Mouse (Mus musculus) limb, embryonic 15.5 days (tissue): Measurements from ENCODE around the gene Mcl1. TPM values are rescaled to one million over a fixed set of nuclear protein-coding genes. Genes with fewer than 3 reads are reported as not detected.
"Not testable (repeated sequence)": the region's sequence is repeated elsewhere in the genome, so short reads cannot be mapped to it uniquely, and the experiment has no call there.

Experiments
- ATAC-seq: fragments of 200-750 bp; cut with Nextera tagmentation; 2 replicates; pipeline ENCODE4 v1.8.0; 2017; ENCODE audit warnings: low read depth, moderate TSS enrichment; ENCODE audit not compliant: insufficient number of reproducible peaks, low FRiP score, low TSS enrichment
- H3K27ac ChIP-seq: fragments of 300-500 bp; sonication (generic); 2 replicates; pipeline ENCODE4 v1.5.1; 2015; ENCODE audit warnings: moderate library complexity, mild to moderate bottlenecking, inconsistent platforms
- H3K27me3 ChIP-seq: fragments of 300-500 bp; sonication (generic); 2 replicates; pipeline ENCODE4 v1.6.1; 2015; ENCODE audit warnings: inconsistent platforms
- H3K36me3 ChIP-seq: fragments of 300-500 bp; sonication (generic); 2 replicates; pipeline ENCODE4 v1.6.1; 2015; ENCODE audit warnings: inconsistent platforms
- H3K4me1 ChIP-seq: fragments of 300-500 bp; sonication (generic); 2 replicates; pipeline ENCODE4 v1.6.1; 2015; ENCODE audit warnings: inconsistent platforms
- H3K4me2 ChIP-seq: fragments of 300-500 bp; sonication (generic); 2 replicates; pipeline ENCODE4 v1.6.1; 2015; ENCODE audit warnings: mild to moderate bottlenecking, inconsistent platforms
- H3K4me3 ChIP-seq: fragments of 300-500 bp; sonication (generic); 2 replicates; pipeline ENCODE4 v1.5.1; 2015; ENCODE audit warnings: mild to moderate bottlenecking, inconsistent platforms
- H3K9ac ChIP-seq: fragments of 300-500 bp; sonication (generic); 2 replicates; pipeline ENCODE4 v1.6.1; 2015; ENCODE audit warnings: inconsistent platforms
- H3K9me3 ChIP-seq: fragments of 300-500 bp; sonication (generic); 2 replicates; pipeline ENCODE4 v1.6.1; 2016; ENCODE audit warnings: inconsistent platforms
- WGBS: fragments of 180-500 bp; shearing (Covaris S2); methylation state at CpG from one replicate; pipeline ENCODE4 v1.1.7; 2015; 5-methylcytosine and 5-hydroxymethylcytosine counted together
- polyA plus RNA-seq: library from polyadenylated mRNA; unstranded; fragments of >200 nt; fragmentation: Nextera tagmentation; extraction: Ambion mirVana; gene quantifications from 2 replicates; pipeline ENCODE4 v1.2.1, GENCODE M21; 2015

The Mcl1 gene
- polyA plus RNA-seq, 1 experiment from 2014 or later: 46.1 TPM

DNA sequence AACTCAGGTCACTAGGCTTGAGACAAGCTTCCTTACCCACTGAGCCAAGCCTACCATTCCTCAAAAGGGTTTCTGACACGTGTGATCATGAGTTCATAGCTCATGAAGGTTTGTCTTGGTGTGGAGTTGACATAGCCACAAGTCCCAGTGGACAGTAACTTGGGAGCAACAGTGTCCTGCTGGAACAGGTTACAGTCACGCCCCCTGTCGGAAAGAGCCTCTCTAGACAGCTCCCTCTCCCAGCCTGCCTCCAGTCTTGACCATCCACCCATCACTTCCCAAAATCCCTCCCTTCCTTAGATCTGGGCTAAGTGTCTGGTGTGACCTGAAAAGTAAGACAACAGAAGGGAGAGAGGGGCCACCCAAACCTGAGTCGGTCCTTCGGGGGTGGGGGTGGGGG is 24.3 kb downstream of the Mcl1 start:
- Histone ChIP-seq H3K4me2 (no peak overlapping the region), H3K4me1 (peaks cover 60% of the 10 kb centered on the region), H3K27me3 (no peaks in the 10 kb centered on the region), H3K9ac (no peak overlapping the region), H3K4me3 (no peak overlapping the region), H3K9me3 (no peaks in the 10 kb centered on the region), H3K36me3 (peaks cover 10% of the 10 kb centered on the region; the same call in 1 of the 2 replicates), H3K27ac (no peak overlapping the region)
- WGBS: 57% methylated on average over 5 of the region's 5 CpGs
- no peak for ATAC-seq

GRCm38 (mm10) chr3:95684846-95685245 is 26.3 kb downstream of the Mcl1 start:
- peaks cover under 1% of the 10 kb centered on the region; the same call in 1 of the 2 replicates for H3K36me3 ChIP-seq
- no peak overlapping the region for H3K4me3 ChIP-seq
- no peak overlapping the region for H3K9ac ChIP-seq
- H3K27me3 ChIP-seq: no peaks in the 10 kb centered on the region
- H3K27ac ChIP-seq: no peak overlapping the region
- 41% methylated on average over 6 of the region's 8 CpGs for WGBS
- no peak for ATAC-seq
- H3K9me3 ChIP-seq: no peaks in the 10 kb centered on the region
- no peak overlapping the region for H3K4me2 ChIP-seq
- H3K4me1 ChIP-seq: peaks cover 78% of the 10 kb centered on the region

GRCm38 (mm10) chr3:95685301-95685700 is 26.7 kb downstream of the Mcl1 start:
- Histone ChIP-seq H3K4me1 (peaks cover 74% of the 10 kb centered on the region), H3K4me2 (no peak overlapping the region), H3K9ac (no peak overlapping the region), H3K36me3 (no peaks in the 10 kb centered on the region; the same call in 1 of the 2 replicates), H3K27ac (0 out of 2 replicates have a peak overlapping the region, but pooled peaks have one; percentile 91), H3K4me3 (no peak overlapping the region), H3K9me3 (no peaks in the 10 kb centered on the region), H3K27me3 (no peaks in the 10 kb centered on the region)
- 79% methylated on average over 4 of the region's 4 CpGs for WGBS
- ATAC-seq: no peak

- Histone ChIP-seq H3K27me3 (no peaks in the 10 kb centered on the region), H3K4me1 (peaks cover 70% of the 10 kb centered on the region), H3K4me2 (no peak overlapping the region), H3K27ac (peak overlapping the region; percentile 91; the same call in 1 of the 2 replicates), H3K36me3 (no peaks in the 10 kb centered on the region; the same call in 1 of the 2 replicates), H3K9me3 (no peaks in the 10 kb centered on the region), H3K4me3 (no peak overlapping the region), H3K9ac (no peak overlapping the region)
- no peak for ATAC-seq
- WGBS: 70% methylated on average over 2 of the region's 2 CpGs
Observed at GRCm38 (mm10) chr3:95685701-95686100, 27.1 kb downstream of the Mcl1 start.

- Histone ChIP-seq H3K4me2 (peak overlapping the region; percentile 93), H3K36me3 (no peaks in the 10 kb centered on the region; the same call in 1 of the 2 replicates), H3K4me1 (peaks cover 61% of the 10 kb centered on the region), H3K9me3 (no peaks in the 10 kb centered on the region), H3K27me3 (no peaks in the 10 kb centered on the region), H3K9ac (no peak overlapping the region), H3K27ac (peak overlapping the region; percentile 91), H3K4me3 (peak overlapping the region; percentile 48)
- 42% methylated on average over 8 of the region's 10 CpGs for WGBS
- ATAC-seq: 0 out of 2 replicates have a peak, but pooled peaks have one; percentile 21
Observed at GRCm38 (mm10) chr3:95686492-95687167, 28.0 kb downstream of the Mcl1 start.

DNA sequence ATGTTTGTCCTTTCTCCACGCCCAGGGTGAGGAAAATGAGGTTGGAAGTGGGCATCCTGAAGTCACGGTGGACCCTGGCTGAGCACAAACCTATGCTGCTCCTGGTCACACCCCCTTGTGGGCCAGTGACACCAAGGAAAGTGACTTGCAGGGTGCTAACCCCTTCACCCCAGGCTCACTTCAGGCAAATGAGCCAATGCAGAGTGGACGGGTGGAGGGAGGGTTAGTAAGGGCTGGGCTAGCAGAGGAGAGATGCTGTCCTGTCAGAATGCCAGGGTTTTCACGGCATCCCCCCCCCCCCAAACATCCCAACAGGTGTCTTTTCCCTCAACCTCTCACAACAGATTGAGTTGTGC is 28.6 kb downstream of the Mcl1 start:
- Histone ChIP-seq H3K4me2 (peak overlapping the region; percentile 93), H3K36me3 (no peaks in the 10 kb centered on the region), H3K4me3 (peak overlapping the region; percentile 48), H3K9ac (0 out of 2 replicates have a peak overlapping the region, but pooled peaks have one; percentile 29), H3K27me3 (no peaks in the 10 kb centered on the region), H3K27ac (peak overlapping the region; percentile 91), H3K9me3 (no peaks in the 10 kb centered on the region), H3K4me1 (peaks cover 56% of the 10 kb centered on the region)
- WGBS: 15% methylated on average over 4 of the region's 4 CpGs
- ATAC-seq: 0 out of 2 replicates have a peak, but pooled peaks have one; percentile 20

GRCm38 (mm10) chr3:95687524-95688421 is 29.2 kb downstream of the Mcl1 start, which contains the start of gene Adamtsl4:
Gene Adamtsl4 (minus strand): TSS chr3:95687917.
- Histone ChIP-seq H3K4me3 (peak within 1 kb of the TSS; percentile 48), H3K27me3 (no peaks in the 10 kb centered on the region), H3K27ac (peak within 1 kb of the TSS; percentile 91), H3K9me3 (no peaks in the 10 kb centered on the region), H3K4me2 (peak within 1 kb of the TSS; percentile 93), H3K9ac (peak within 1 kb of the TSS; percentile 29), H3K36me3 (no peaks in the 10 kb centered on the region), H3K4me1 (peaks cover 55% of the 10 kb centered on the region)
- peak; percentile 66 for ATAC-seq
- WGBS: 3% methylated on average over 50 of the region's 50 CpGs

DNA sequence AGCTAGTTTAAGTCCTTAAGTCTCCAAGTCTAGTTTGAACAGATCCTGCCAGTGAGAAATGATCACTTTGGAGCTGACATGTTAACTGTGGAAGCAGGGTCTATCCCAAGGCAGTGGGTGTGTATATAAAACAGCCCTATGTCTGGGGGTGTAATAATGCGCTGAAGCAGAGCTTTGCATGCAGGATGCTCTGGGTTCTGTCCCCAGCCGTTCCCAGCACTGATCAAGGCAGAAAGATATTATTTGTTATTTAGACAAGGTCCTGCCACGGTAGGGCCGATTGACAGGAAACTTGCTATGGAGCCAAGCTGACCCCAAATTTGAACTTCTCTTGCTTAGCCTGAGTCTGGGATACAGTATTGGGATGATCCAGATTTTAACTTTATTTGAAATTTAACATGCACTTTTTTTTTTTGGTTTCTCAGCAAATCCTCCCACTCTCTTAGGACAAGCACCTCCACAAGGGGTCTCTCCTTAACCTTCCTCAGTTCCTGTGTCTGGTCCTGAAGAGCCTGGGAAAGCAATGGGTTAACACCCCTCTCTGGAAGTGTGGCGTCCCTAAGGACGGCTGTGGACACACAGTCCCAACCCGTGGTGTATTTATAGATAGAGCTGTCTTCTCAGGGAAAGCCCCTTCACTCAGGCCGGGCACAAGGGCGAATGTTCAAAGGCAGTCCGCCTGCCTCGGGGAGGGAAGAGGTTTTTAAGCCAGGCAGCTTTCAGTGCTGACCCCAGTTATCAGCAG is 30.8 kb downstream of the Mcl1 start:
- ATAC-seq: no peak
- Histone ChIP-seq H3K4me1 (peaks cover 51% of the 10 kb centered on the region), H3K4me2 (no peak overlapping the region), H3K9me3 (no peaks in the 10 kb centered on the region), H3K9ac (no peak overlapping the region), H3K27ac (peak overlapping the region; percentile 91), H3K36me3 (no peaks in the 10 kb centered on the region), H3K4me3 (no peak overlapping the region), H3K27me3 (no peaks in the 10 kb centered on the region)
- WGBS: 34% methylated on average over 11 of the region's 11 CpGs

- H3K36me3 ChIP-seq: no peaks in the 10 kb centered on the region
- H3K27ac ChIP-seq: no peak overlapping the region
- no peaks in the 10 kb centered on the region for H3K27me3 ChIP-seq
- no peak for ATAC-seq
- H3K9me3 ChIP-seq: no peaks in the 10 kb centered on the region
- no peak overlapping the region for H3K9ac ChIP-seq
- peaks cover 45% of the 10 kb centered on the region for H3K4me1 ChIP-seq
- H3K4me3 ChIP-seq: no peak overlapping the region
- no peak overlapping the region for H3K4me2 ChIP-seq
- 34% methylated on average over 2 of the region's 2 CpGs for WGBS
Observed at GRCm38 (mm10) chr3:95689940-95690339, 31.4 kb downstream of the Mcl1 start.

GRCm38 (mm10) chr3:95690552-95690951 is 32.0 kb downstream of the Mcl1 start:
- 97% methylated on average over 2 of the region's 2 CpGs for WGBS
- H3K27me3 ChIP-seq, H3K36me3 ChIP-seq, H3K27ac ChIP-seq, ATAC-seq, H3K9ac ChIP-seq, H3K4me2 ChIP-seq, H3K4me3 ChIP-seq, H3K9me3 ChIP-seq: not testable (repeated sequence)
- peaks cover 42% of the 10 kb centered on the region for H3K4me1 ChIP-seq

GRCm38 (mm10) chr3:95692677-95693076 is 34.1 kb downstream of the Mcl1 start:
- Histone ChIP-seq H3K4me2 (no peak overlapping the region), H3K27ac (no peak overlapping the region), H3K9me3 (no peaks in the 10 kb centered on the region), H3K36me3 (no peaks in the 10 kb centered on the region), H3K4me1 (peaks cover 26% of the 10 kb centered on the region), H3K4me3 (no peak overlapping the region), H3K9ac (no peak overlapping the region), H3K27me3 (no peaks in the 10 kb centered on the region)
- ATAC-seq: no peak
- WGBS: 69% methylated on average over 6 of the region's 6 CpGs
